Mouse (Mus musculus): ENCODE data around the gene Gdpd2. TPM values are rescaled to one million over a fixed set of nuclear protein-coding genes. Genes with fewer than 3 reads are reported as not detected.
A peak's percentile ranks its signal among the peaks of the same experiment; 100 is the strongest.

Gdpd2 gene
- polyA plus RNA-seq, 1 experiment from 2014 or later = 7.7 TPM

DNA sequence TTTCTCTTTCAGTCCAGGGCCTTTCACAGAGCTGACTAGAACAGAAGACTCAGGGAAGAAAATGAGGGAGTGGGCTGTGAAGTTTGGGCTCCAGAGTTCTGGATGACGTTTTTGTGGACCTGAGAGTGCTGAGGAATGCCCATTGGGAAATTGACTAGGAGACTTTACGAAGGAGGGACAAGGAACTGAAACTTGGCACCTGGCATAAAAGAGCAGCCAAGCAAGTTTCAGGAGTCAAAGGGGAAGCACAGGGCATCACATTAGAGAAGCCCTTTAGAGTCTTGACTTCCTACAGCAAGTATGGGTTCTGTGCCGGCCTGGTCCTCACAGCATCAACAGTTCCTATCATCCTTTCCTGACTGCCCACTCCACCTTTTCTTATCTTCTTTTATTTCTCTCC lies 45.7 kb downstream of the Gdpd2 start:
- no peaks in the 10 kb centered on the region for H3K9me3 ChIP-seq (ENCODE audit: control insufficient read depth)
- ATAC-seq = no peak
- H3K27me3 ChIP-seq (replicated peaks; ENCODE audit: control insufficient read depth, insufficient read depth, low read length) = no peaks in the 10 kb centered on the region
- TF ChIP-seq CTCF (IDR thresholded peaks at IDR 0.05; ENCODE audit: low read depth) = no peak
- no peaks in the 10 kb centered on the region for H3K36me3 ChIP-seq (ENCODE audit: control insufficient read depth, insufficient read depth)
- no peak overlapping the region for H3K9ac ChIP-seq (ENCODE audit: low read depth, low read length)
- H3K4me3 ChIP-seq (ENCODE audit: low read depth, low read length) = no peak overlapping the region
- H3K27ac ChIP-seq (ENCODE audit: low read depth, low read length) = no peak overlapping the region
- H3K4me1 ChIP-seq (replicated peaks; ENCODE audit: control insufficient read depth, insufficient read depth, low read length) = no peaks in the 10 kb centered on the region
- H3K4me2 ChIP-seq (replicated peaks; ENCODE audit: low read depth) = no peak overlapping the region
- WGBS = 90% methylated on average over 3 of the region's 3 CpGs

GRCm38 (mm10) chrX:100776494-100776893 lies 46.8 kb downstream of the Gdpd2 start:
- WGBS = 20% methylated on average over 9 of the region's 9 CpGs
- peak; percentile 77 for TF ChIP-seq CTCF (IDR thresholded peaks at IDR 0.05; ENCODE audit: low read depth)
- H3K9ac ChIP-seq (ENCODE audit: low read depth, low read length) = no peak overlapping the region
- no peaks in the 10 kb centered on the region for H3K27me3 ChIP-seq (replicated peaks; ENCODE audit: control insufficient read depth, insufficient read depth, low read length)
- peak; percentile 54 for ATAC-seq
- no peak overlapping the region for H3K27ac ChIP-seq (ENCODE audit: low read depth, low read length)
- peak overlapping the region; percentile 66 for H3K4me2 ChIP-seq (replicated peaks; ENCODE audit: low read depth)
- H3K4me3 ChIP-seq (ENCODE audit: low read depth, low read length) = peak overlapping the region; percentile 63
- no peaks in the 10 kb centered on the region for H3K36me3 ChIP-seq (ENCODE audit: control insufficient read depth, insufficient read depth)
- no peaks in the 10 kb centered on the region for H3K9me3 ChIP-seq (ENCODE audit: control insufficient read depth)
- no peaks in the 10 kb centered on the region for H3K4me1 ChIP-seq (replicated peaks; ENCODE audit: control insufficient read depth, insufficient read depth, low read length)

- peak overlapping the region; percentile 63 for H3K4me3 ChIP-seq (ENCODE audit: low read depth, low read length)
- no peak for TF ChIP-seq CTCF (IDR thresholded peaks at IDR 0.05; ENCODE audit: low read depth)
- no peaks in the 10 kb centered on the region for H3K36me3 ChIP-seq (ENCODE audit: control insufficient read depth, insufficient read depth)
- peak; percentile 91 for ATAC-seq
- peak overlapping the region; percentile 57 for H3K9ac ChIP-seq (ENCODE audit: low read depth, low read length)
- H3K27me3 ChIP-seq (replicated peaks; ENCODE audit: control insufficient read depth, insufficient read depth, low read length) = no peaks in the 10 kb centered on the region
- H3K4me1 ChIP-seq (replicated peaks; ENCODE audit: control insufficient read depth, insufficient read depth, low read length) = no peaks in the 10 kb centered on the region
- no peaks in the 10 kb centered on the region for H3K9me3 ChIP-seq (ENCODE audit: control insufficient read depth)
- peak overlapping the region; percentile 81 for H3K27ac ChIP-seq (ENCODE audit: low read depth, low read length)
- H3K4me2 ChIP-seq (replicated peaks; ENCODE audit: low read depth) = peak overlapping the region; percentile 66
- WGBS = 12% methylated on average over 28 of the region's 49 CpGs
Observed at GRCm38 (mm10) chrX:100776985-100777654, 47.4 kb downstream of the Gdpd2 start.

GRCm38 (mm10) chrX:100777655-100778234 lies 48.1 kb downstream of the Gdpd2 start:
- Histone ChIP-seq H3K9ac (ENCODE audit: low read depth, low read length) (peak overlapping the region; percentile 57), H3K27ac (ENCODE audit: low read depth, low read length) (peak overlapping the region; percentile 81), H3K9me3 (ENCODE audit: control insufficient read depth) (no peaks in the 10 kb centered on the region), H3K4me2 (replicated peaks; ENCODE audit: low read depth) (peak overlapping the region; percentile 66), H3K4me3 (ENCODE audit: low read depth, low read length) (peak overlapping the region; percentile 63), H3K36me3 (ENCODE audit: control insufficient read depth, insufficient read depth) (no peaks in the 10 kb centered on the region), H3K4me1 (replicated peaks; ENCODE audit: control insufficient read depth, insufficient read depth, low read length) (no peaks in the 10 kb centered on the region), H3K27me3 (replicated peaks; ENCODE audit: control insufficient read depth, insufficient read depth, low read length) (no peaks in the 10 kb centered on the region)
- no peak for ATAC-seq
- no peak for TF ChIP-seq CTCF (IDR thresholded peaks at IDR 0.05; ENCODE audit: low read depth)
- WGBS = 15% methylated on average over 10 of the region's 10 CpGs

DNA sequence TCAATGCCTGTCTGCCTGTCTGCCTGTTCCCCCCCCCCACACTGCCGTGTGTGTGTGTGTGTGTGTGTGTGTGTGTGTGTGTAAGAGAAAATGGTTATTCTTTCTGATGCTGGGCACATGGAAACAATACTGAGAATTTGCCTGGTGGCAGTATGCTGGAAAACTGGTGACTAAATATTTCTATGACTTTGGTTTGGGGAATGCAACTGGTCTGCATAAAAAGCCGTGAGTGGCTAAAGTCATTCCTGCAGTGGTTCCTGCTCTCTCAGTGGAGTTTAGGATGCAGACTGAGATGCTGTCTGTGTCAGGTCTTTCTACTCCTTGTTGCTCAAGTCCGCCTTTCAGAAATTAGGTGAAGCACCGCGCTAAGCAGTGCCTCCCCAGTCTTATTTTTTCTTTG lies 48.7 kb downstream of the Gdpd2 start:
- WGBS = 33% methylated on average over 5 of the region's 5 CpGs
- Histone ChIP-seq H3K4me2 (replicated peaks; ENCODE audit: low read depth) (peak overlapping the region; percentile 66), H3K4me1 (replicated peaks; ENCODE audit: control insufficient read depth, insufficient read depth, low read length) (no peaks in the 10 kb centered on the region), H3K36me3 (ENCODE audit: control insufficient read depth, insufficient read depth) (no peaks in the 10 kb centered on the region), H3K9me3 (ENCODE audit: control insufficient read depth) (no peaks in the 10 kb centered on the region), H3K27ac (ENCODE audit: low read depth, low read length) (no peak overlapping the region), H3K9ac (ENCODE audit: low read depth, low read length) (no peak overlapping the region), H3K4me3 (ENCODE audit: low read depth, low read length) (peak overlapping the region; percentile 63; the same call in 1 of the 2 replicates), H3K27me3 (replicated peaks; ENCODE audit: control insufficient read depth, insufficient read depth, low read length) (no peaks in the 10 kb centered on the region)
- no peak for TF ChIP-seq CTCF (IDR thresholded peaks at IDR 0.05; ENCODE audit: low read depth)
- no peak for ATAC-seq

Other genes with a start within 250 kb of the Gdpd2 start
- gene Igbp1, start 235.6 kb upstream of the Gdpd2 start, polyA plus RNA-seq (2015; fragmentation: Nextera tagmentation; extraction: Ambion mirVana) = 30.6 and 31.1 TPM in 2 replicates
- not detected in 2 replicates for gene Dgat2l6, start 205.0 kb upstream of the Gdpd2 start, polyA plus RNA-seq (2015; fragmentation: Nextera tagmentation; extraction: Ambion mirVana)
- gene Awat1, start 157.6 kb upstream of the Gdpd2 start, polyA plus RNA-seq (2015; fragmentation: Nextera tagmentation; extraction: Ambion mirVana) = not detected in 2 replicates
- 0.44 and 0.53 TPM in 2 replicates for gene P2ry4, start 135.0 kb upstream of the Gdpd2 start, polyA plus RNA-seq (2015; fragmentation: Nextera tagmentation; extraction: Ambion mirVana)
- not detected in 2 replicates for gene Arr3, start 124.4 kb upstream of the Gdpd2 start, polyA plus RNA-seq (2015; fragmentation: Nextera tagmentation; extraction: Ambion mirVana)
- gene Kif4, start 104.1 kb upstream of the Gdpd2 start, polyA plus RNA-seq (2015; fragmentation: Nextera tagmentation; extraction: Ambion mirVana) = 3.5 and 4.0 TPM in 2 replicates
- gene Pdzd11, start 103.3 kb upstream of the Gdpd2 start, polyA plus RNA-seq (2015; fragmentation: Nextera tagmentation; extraction: Ambion mirVana) = 64.4 and 71.0 TPM in 2 replicates
- 2.2 and 2.9 TPM in 2 replicates for gene Dlg3, start 37.8 kb downstream of the Gdpd2 start, polyA plus RNA-seq (2015; fragmentation: Nextera tagmentation; extraction: Ambion mirVana)